Mouse (Mus musculus): Measurements from ENCODE around the gene Rhox3h.
"Not testable (repeated sequence)": the region's sequence is repeated elsewhere in the genome, so short reads cannot be mapped to it uniquely, and the experiment has no call there.

The Rhox3h gene

GRCm38 (mm10) chrX:37668664-37669063, at the start of gene Rhox3h:
Gene Rhox3h, minus strand, starts transcription at chrX:37668764.
- DNase-seq (ENCODE audit: low spot score in 2 of 2): not testable (repeated sequence)

- no peak for DNase-seq (ENCODE audit: low spot score in 2 of 2)
Measured at GRCm38 (mm10) chrX:37701821-37702387, 33.3 kb upstream of the Rhox3h start.

DNA sequence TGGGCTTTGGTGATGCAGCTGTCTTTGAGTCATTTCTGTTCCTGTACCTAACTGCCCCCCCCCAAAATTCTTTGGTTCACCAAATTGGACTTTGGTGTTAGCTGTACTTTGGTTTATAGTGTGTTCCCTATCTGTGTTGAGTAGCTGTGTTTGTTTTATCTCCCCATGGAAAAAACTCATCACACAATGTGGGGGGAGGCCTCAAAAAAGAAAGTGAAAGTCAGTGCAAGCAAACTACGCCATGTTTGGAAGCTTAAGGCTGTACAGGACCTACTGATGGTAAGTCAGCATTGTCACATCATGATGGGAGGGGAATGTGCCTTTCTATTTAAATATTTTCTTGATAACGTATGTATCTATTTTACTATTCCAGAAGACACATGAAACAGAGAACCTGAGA, 23.7 kb upstream of the Rhox3h start:
- no peak for DNase-seq (ENCODE audit: low spot score in 2 of 2)

GRCm38 (mm10) chrX:37683031-37683715, 14.6 kb upstream of the Rhox3h start:
- no peak for DNase-seq (ENCODE audit: low spot score in 2 of 2)

DNA sequence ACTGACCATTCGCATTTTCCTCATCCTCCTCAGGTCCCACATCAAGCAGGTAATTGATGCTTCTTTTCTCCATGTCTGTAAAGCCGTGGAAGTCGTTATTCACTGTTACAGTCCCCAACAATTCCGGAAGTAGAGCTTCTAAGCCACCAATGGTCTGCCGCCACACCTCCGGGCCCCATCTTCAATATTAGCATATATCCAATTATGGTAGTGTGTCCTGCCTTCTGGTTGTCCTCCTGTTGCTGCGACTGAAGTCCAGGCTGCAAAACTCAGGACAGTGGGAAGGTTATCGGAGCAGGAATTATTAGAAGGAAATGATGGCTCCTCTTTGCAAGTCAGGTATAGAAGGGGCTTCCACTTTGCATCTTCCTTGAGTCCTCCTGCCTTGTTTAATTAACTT, 4.6 kb upstream of the Rhox3h start, which contains the start of gene Rhox2h:
TSS of gene Rhox2h (minus strand) at position 101 of the 400 bp plus-strand sequence.
- not testable (repeated sequence) for DNase-seq (ENCODE audit: low spot score in 2 of 2)

DNA sequence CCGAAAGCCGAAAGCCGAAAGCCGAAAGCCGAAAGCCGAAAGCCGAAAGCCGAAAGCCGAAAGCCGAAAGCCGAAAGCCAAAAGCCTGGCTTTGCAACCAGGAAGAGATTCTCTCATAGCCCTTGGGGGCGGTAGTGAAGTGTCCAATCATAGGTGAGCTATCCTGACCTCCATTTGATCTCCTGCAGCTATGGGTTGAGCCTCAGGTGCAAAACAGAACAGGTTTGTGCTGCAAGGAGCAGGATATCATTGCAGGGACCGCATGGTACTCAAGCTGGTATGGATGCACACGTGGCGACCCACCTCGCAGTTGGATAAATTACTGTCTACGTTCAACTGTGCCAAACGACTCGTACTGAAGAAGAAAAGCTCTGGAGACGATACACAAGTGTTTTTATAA, 17.3 kb downstream of the Rhox3h start, which contains the start of gene Rhox4g:
TSS of gene Rhox4g (minus strand) at position 101 of the 400 bp plus-strand sequence.
- DNase-seq (ENCODE audit: low spot score in 2 of 2): not testable (repeated sequence)

DNA sequence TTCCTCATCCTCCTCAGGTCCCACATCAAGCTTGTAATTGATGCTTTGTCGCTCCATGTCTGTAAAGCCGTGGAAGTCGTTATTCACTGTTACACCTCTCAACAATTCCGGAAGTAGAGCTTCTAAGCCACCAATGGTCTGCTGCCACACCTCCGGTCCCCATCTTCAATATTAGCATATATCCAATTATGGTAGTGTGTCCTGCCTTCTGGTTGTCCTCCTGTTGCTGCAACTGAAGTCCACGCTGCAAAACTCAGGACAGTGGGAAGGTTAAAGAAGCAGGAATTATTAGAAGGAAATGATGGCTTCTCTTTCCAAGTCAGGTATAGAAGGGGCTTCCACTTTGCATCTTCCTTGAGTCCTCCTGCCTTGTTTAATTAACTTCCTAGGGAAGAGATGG, 25.2 kb downstream of the Rhox3h start, which contains the start of gene Rhox2g:
TSS of gene Rhox2g (minus strand) at position 101 of the 400 bp plus-strand sequence.
- DNase-seq (ENCODE audit: low spot score in 2 of 2): not testable (repeated sequence)

- DNase-seq (ENCODE audit: low spot score in 2 of 2): not testable (repeated sequence)
Measured at GRCm38 (mm10) chrX:37628512-37628911, 40.1 kb downstream of the Rhox3h start, which contains the start of gene Rhox3g. Gene Rhox3g, minus strand, starts transcription at chrX:37628612.
